Mouse (Mus musculus): Measurements from ENCODE around the gene Sbds. TPM values are rescaled to one million over a fixed set of nuclear protein-coding genes. Genes with fewer than 3 reads are reported as not detected.

Sbds gene
- polyA plus RNA-seq, 1 experiment from 2014 or later, result 61.3 TPM

DNA sequence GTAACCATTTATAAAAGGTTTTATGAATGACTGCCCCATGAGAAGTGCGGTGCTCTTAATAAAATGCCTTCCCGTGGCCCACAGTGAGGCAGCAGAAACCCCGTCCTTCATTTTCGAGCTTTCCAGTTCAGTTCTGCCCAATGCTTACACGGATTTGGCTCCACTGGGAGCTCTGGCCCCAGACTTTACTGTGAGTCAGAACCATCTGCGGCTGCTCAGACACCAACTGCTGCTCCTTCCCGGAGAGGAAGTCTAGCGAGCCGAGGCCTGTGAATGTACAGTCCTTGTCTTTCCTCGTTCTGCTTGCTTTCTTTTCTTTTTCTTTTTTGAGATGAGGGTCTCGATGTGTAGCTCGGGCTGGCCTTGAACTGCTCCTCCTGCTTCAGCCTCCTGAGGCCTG, 35.4 kb upstream of the Sbds start:
- 94% methylated on average over 12 of the region's 12 CpGs for WGBS
- Histone ChIP-seq H3K4me1 (ENCODE audit: control insufficient read depth, insufficient read depth, low read length) (no peaks in the 10 kb centered on the region), H3K4me2 (ENCODE audit: low read depth, severe bottlenecking) (no peak overlapping the region), H3K4me3 (ENCODE audit: low read depth, low read length) (no peak overlapping the region), H3K9me3 (ENCODE audit: control insufficient read depth, low read length) (no peaks in the 10 kb centered on the region), H3K36me3 (ENCODE audit: control insufficient read depth, insufficient read depth, low read length) (peaks cover 2% of the 10 kb centered on the region; the same call in 1 of the 2 replicates), H3K27ac (replicated peaks; ENCODE audit: low read depth, low read length) (no peak overlapping the region), H3K27me3 (ENCODE audit: control insufficient read depth, insufficient read depth, low read length) (no peaks in the 10 kb centered on the region), H3K9ac (ENCODE audit: low read length) (no peak overlapping the region)
- DNase-seq (ENCODE audit: low spot score), result no peak
- ATAC-seq (ENCODE audit: insufficient number of reproducible peaks, low FRiP score, low TSS enrichment, low read depth), result no peak

- H3K9me3 ChIP-seq (ENCODE audit: control insufficient read depth, low read length), result no peaks in the 10 kb centered on the region
- H3K4me1 ChIP-seq (ENCODE audit: control insufficient read depth, insufficient read depth, low read length), result no peaks in the 10 kb centered on the region
- H3K36me3 ChIP-seq (ENCODE audit: control insufficient read depth, insufficient read depth, low read length), result peaks cover 2% of the 10 kb centered on the region; the same call in 1 of the 2 replicates
- no peak for DNase-seq (ENCODE audit: low spot score)
- no peak overlapping the region for H3K4me2 ChIP-seq (ENCODE audit: low read depth, severe bottlenecking)
- H3K9ac ChIP-seq (ENCODE audit: low read length), result no peak overlapping the region
- no peak for ATAC-seq (ENCODE audit: insufficient number of reproducible peaks, low FRiP score, low TSS enrichment, low read depth)
- no peak overlapping the region for H3K27ac ChIP-seq (replicated peaks; ENCODE audit: low read depth, low read length)
- WGBS, result 99% methylated on average over 6 of the region's 6 CpGs
- H3K4me3 ChIP-seq (ENCODE audit: low read depth, low read length), result no peak overlapping the region
- H3K27me3 ChIP-seq (ENCODE audit: control insufficient read depth, insufficient read depth, low read length), result no peaks in the 10 kb centered on the region
These were observed 34.9 kb upstream of the Sbds start for GRCm38 (mm10) chr5:130290242-130290641.

DNA sequence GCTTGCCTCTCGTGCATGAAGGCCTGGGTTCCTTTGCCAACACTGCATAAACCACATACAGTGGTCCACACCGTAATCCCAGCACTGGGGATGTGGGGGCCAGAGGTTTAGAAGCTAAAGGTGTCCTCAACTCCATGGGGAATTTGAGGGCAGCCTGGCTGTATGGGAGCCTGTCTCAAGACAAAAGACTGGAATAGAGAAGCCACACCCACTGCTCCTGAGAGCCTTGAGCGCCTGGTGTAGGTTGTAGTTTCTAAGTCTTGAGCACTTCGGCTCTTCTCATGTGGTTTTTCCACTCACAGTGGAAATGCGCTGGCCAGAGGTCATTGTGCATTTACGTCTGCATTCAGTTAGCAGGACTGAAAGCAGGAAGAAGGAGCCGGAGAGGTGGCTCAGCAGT, 32.8 kb upstream of the Sbds start:
- ATAC-seq (ENCODE audit: insufficient number of reproducible peaks, low FRiP score, low TSS enrichment, low read depth) (no peak), DNase-seq (ENCODE audit: low spot score) (no peak)
- 89% methylated on average over 7 of the region's 7 CpGs for WGBS
- Histone ChIP-seq H3K4me1 (ENCODE audit: control insufficient read depth, insufficient read depth, low read length) (no peaks in the 10 kb centered on the region), H3K27me3 (ENCODE audit: control insufficient read depth, insufficient read depth, low read length) (no peaks in the 10 kb centered on the region), H3K4me2 (ENCODE audit: low read depth, severe bottlenecking) (no peak overlapping the region), H3K4me3 (ENCODE audit: low read depth, low read length) (no peak overlapping the region), H3K36me3 (ENCODE audit: control insufficient read depth, insufficient read depth, low read length) (peaks cover 2% of the 10 kb centered on the region), H3K27ac (replicated peaks; ENCODE audit: low read depth, low read length) (no peak overlapping the region), H3K9ac (ENCODE audit: low read length) (no peak overlapping the region), H3K9me3 (ENCODE audit: control insufficient read depth, low read length) (no peaks in the 10 kb centered on the region)

GRCm38 (mm10) chr5:130283079-130283732, 27.9 kb upstream of the Sbds start:
- H3K36me3 ChIP-seq (ENCODE audit: control insufficient read depth, insufficient read depth, low read length), result peaks cover 8% of the 10 kb centered on the region
- 94% methylated on average over 9 of the region's 9 CpGs for WGBS
- no peak for DNase-seq (ENCODE audit: low spot score)

GRCm38 (mm10) chr5:130278011-130278472, 22.7 kb upstream of the Sbds start:
- Histone ChIP-seq H3K36me3 (ENCODE audit: control insufficient read depth, insufficient read depth, low read length) (peaks cover 9% of the 10 kb centered on the region), H3K9me3 (ENCODE audit: control insufficient read depth, low read length) (no peaks in the 10 kb centered on the region), H3K4me2 (ENCODE audit: low read depth, severe bottlenecking) (no peak overlapping the region), H3K9ac (ENCODE audit: low read length) (no peak overlapping the region), H3K27ac (replicated peaks; ENCODE audit: low read depth, low read length) (no peak overlapping the region), H3K4me3 (ENCODE audit: low read depth, low read length) (no peak overlapping the region), H3K27me3 (ENCODE audit: control insufficient read depth, insufficient read depth, low read length) (no peaks in the 10 kb centered on the region), H3K4me1 (ENCODE audit: control insufficient read depth, insufficient read depth, low read length) (no peaks in the 10 kb centered on the region)
- DNase-seq (ENCODE audit: low spot score) (no peak), ATAC-seq (ENCODE audit: insufficient number of reproducible peaks, low FRiP score, low TSS enrichment, low read depth) (no peak)
- 93% methylated on average over 7 of the region's 7 CpGs for WGBS

More at GRCm38 (mm10) chr5:130283079-130283732, 27.9 kb upstream of the Sbds start:
- Histone ChIP-seq H3K27ac (replicated peaks; ENCODE audit: low read depth, low read length) (no peak overlapping the region), H3K4me3 (ENCODE audit: low read depth, low read length) (no peak overlapping the region), H3K9me3 (ENCODE audit: control insufficient read depth, low read length) (no peaks in the 10 kb centered on the region), H3K9ac (ENCODE audit: low read length) (no peak overlapping the region), H3K4me2 (ENCODE audit: low read depth, severe bottlenecking) (no peak overlapping the region), H3K27me3 (ENCODE audit: control insufficient read depth, insufficient read depth, low read length) (no peaks in the 10 kb centered on the region), H3K4me1 (ENCODE audit: control insufficient read depth, insufficient read depth, low read length) (no peaks in the 10 kb centered on the region)
- no peak for ATAC-seq (ENCODE audit: insufficient number of reproducible peaks, low FRiP score, low TSS enrichment, low read depth)

DNA sequence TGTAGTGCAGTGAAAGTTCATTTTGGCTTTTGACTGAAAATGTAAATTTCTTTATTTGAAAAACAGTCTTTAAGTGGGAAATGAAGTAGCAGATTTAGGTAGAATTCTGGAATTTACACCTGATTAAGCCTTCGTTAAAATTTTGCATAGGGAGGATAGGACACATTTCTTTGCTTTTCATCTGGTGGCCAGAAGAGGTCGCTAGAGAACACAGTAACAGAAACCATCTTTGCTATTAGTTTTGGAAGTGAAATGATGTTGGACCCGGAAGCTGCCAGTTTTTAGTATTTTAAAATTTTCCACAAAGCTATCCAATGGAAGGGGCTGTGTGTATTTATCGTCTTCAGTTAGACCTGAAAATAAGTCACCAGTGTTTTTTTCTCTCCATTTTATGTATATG, 20.2 kb upstream of the Sbds start:
- Histone ChIP-seq H3K27ac (replicated peaks; ENCODE audit: low read depth, low read length) (no peak overlapping the region), H3K27me3 (ENCODE audit: control insufficient read depth, insufficient read depth, low read length) (no peaks in the 10 kb centered on the region), H3K4me3 (ENCODE audit: low read depth, low read length) (no peak overlapping the region), H3K4me2 (ENCODE audit: low read depth, severe bottlenecking) (no peak overlapping the region), H3K9ac (ENCODE audit: low read length) (no peak overlapping the region), H3K9me3 (ENCODE audit: control insufficient read depth, low read length) (no peaks in the 10 kb centered on the region), H3K36me3 (ENCODE audit: control insufficient read depth, insufficient read depth, low read length) (peaks cover 4% of the 10 kb centered on the region; the same call in 1 of the 2 replicates), H3K4me1 (ENCODE audit: control insufficient read depth, insufficient read depth, low read length) (no peaks in the 10 kb centered on the region)
- ATAC-seq (ENCODE audit: insufficient number of reproducible peaks, low FRiP score, low TSS enrichment, low read depth) (no peak), DNase-seq (ENCODE audit: low spot score) (no peak)
- WGBS, result 62% methylated on average over 4 of the region's 4 CpGs

- 94% methylated on average over 6 of the region's 6 CpGs for WGBS
- no peaks in the 10 kb centered on the region for H3K27me3 ChIP-seq (ENCODE audit: control insufficient read depth, insufficient read depth, low read length)
- no peak for ATAC-seq (ENCODE audit: insufficient number of reproducible peaks, low FRiP score, low TSS enrichment, low read depth)
- H3K36me3 ChIP-seq (ENCODE audit: control insufficient read depth, insufficient read depth, low read length), result peaks cover 2% of the 10 kb centered on the region; the same call in 1 of the 2 replicates
- DNase-seq (ENCODE audit: low spot score), result no peak
- no peak overlapping the region for H3K4me3 ChIP-seq (ENCODE audit: low read depth, low read length)
- H3K4me1 ChIP-seq (ENCODE audit: control insufficient read depth, insufficient read depth, low read length), result no peaks in the 10 kb centered on the region
- no peaks in the 10 kb centered on the region for H3K9me3 ChIP-seq (ENCODE audit: control insufficient read depth, low read length)
- H3K27ac ChIP-seq (replicated peaks; ENCODE audit: low read depth, low read length), result no peak overlapping the region
- H3K4me2 ChIP-seq (ENCODE audit: low read depth, severe bottlenecking), result no peak overlapping the region
- H3K9ac ChIP-seq (ENCODE audit: low read length), result no peak overlapping the region
These were observed 17.7 kb upstream of the Sbds start for GRCm38 (mm10) chr5:130273046-130273445.

DNA sequence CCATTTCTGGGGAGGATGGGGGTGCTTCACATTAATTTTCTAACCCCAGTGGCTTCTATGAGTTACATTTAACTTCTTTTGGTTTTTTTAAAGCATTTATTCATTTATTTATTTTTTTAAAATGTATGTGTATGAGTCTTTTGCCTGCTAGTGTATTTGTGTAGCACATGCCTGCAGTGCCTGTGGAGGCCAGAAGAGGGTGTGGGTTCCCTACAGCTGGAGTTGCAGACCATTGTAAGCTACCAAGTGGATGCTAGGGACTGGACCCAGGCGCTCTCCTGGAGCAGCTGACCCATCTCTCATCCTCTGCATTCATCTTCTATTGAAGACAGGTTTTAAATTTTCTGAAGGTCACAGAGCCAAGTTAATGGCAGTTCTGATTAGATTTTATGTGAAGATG, 17.0 kb upstream of the Sbds start:
- ATAC-seq (ENCODE audit: insufficient number of reproducible peaks, low FRiP score, low TSS enrichment, low read depth), result no peak
- WGBS, result 97% methylated on average over 1 of the region's 1 CpGs
- Histone ChIP-seq H3K4me2 (ENCODE audit: low read depth, severe bottlenecking) (no peak overlapping the region), H3K27ac (replicated peaks; ENCODE audit: low read depth, low read length) (no peak overlapping the region), H3K27me3 (ENCODE audit: control insufficient read depth, insufficient read depth, low read length) (no peaks in the 10 kb centered on the region), H3K36me3 (ENCODE audit: control insufficient read depth, insufficient read depth, low read length) (peaks cover 4% of the 10 kb centered on the region; the same call in 1 of the 2 replicates), H3K4me1 (ENCODE audit: control insufficient read depth, insufficient read depth, low read length) (no peaks in the 10 kb centered on the region), H3K9me3 (ENCODE audit: control insufficient read depth, low read length) (no peaks in the 10 kb centered on the region), H3K9ac (ENCODE audit: low read length) (no peak overlapping the region), H3K4me3 (ENCODE audit: low read depth, low read length) (no peak overlapping the region)
- DNase-seq (ENCODE audit: low spot score), result no peak

- Histone ChIP-seq H3K4me2 (ENCODE audit: low read depth, severe bottlenecking) (no peak overlapping the region), H3K27ac (replicated peaks; ENCODE audit: low read depth, low read length) (no peak overlapping the region), H3K27me3 (ENCODE audit: control insufficient read depth, insufficient read depth, low read length) (no peaks in the 10 kb centered on the region), H3K4me1 (ENCODE audit: control insufficient read depth, insufficient read depth, low read length) (no peaks in the 10 kb centered on the region), H3K4me3 (ENCODE audit: low read depth, low read length) (no peak overlapping the region), H3K9me3 (ENCODE audit: control insufficient read depth, low read length) (no peaks in the 10 kb centered on the region), H3K36me3 (ENCODE audit: control insufficient read depth, insufficient read depth, low read length) (peaks cover 11% of the 10 kb centered on the region; the same call in 1 of the 2 replicates), H3K9ac (ENCODE audit: low read length) (no peak overlapping the region)
- ATAC-seq (ENCODE audit: insufficient number of reproducible peaks, low FRiP score, low TSS enrichment, low read depth) (no peak), DNase-seq (ENCODE audit: low spot score) (no peak)
- 84% methylated on average over 11 of the region's 11 CpGs for WGBS
These were observed 13.6 kb upstream of the Sbds start for GRCm38 (mm10) chr5:130268976-130269375.
